Mouse (Mus musculus): ENCODE results near the gene Sfxn5. TPM values are rescaled to one million over a fixed set of nuclear protein-coding genes. Genes with fewer than 3 reads are reported as not detected.

Gene Sfxn5
- polyA plus RNA-seq, 1 experiment = 3.5 TPM

GRCm38 (mm10) chr6:85331221-85331735 is 1.9 kb downstream of the Sfxn5 start:
- H3K4me3 ChIP-seq (ENCODE audit: extremely low read depth, insufficient read depth, insufficient read length) = no peak overlapping the region
- H3K4me1 ChIP-seq (ENCODE audit: control insufficient read depth, insufficient read depth, insufficient read length) = peaks cover 3% of the 10 kb centered on the region; the same call in 1 of the 2 replicates
- peaks cover 2% of the 10 kb centered on the region; the same call in 1 of the 2 replicates for H3K27me3 ChIP-seq (ENCODE audit: control insufficient read depth, insufficient read depth, low read length)
- WGBS = 70% methylated on average over 6 of the region's 6 CpGs
- no peak for TF ChIP-seq CTCF (IDR thresholded peaks at IDR 0.05; ENCODE audit: extremely low read depth, insufficient read depth, insufficient read length, insufficient replicate concordance)
- no peak for TF ChIP-seq POLR2A (IDR thresholded peaks at IDR 0.05; ENCODE audit: low read depth, low read length)
- no peak for DNase-seq (ENCODE audit: low read depth in 1 of 2, low spot score in 2 of 2)
- no peak overlapping the region for H3K27ac ChIP-seq (ENCODE audit: insufficient read depth, low read length)
- H3K36me3 ChIP-seq (ENCODE audit: control insufficient read depth, insufficient read depth, low read length) = no peaks in the 10 kb centered on the region

- WGBS = 95% methylated on average over 4 of the region's 4 CpGs
- H3K4me3 ChIP-seq (ENCODE audit: extremely low read depth, insufficient read depth, insufficient read length) = no peak overlapping the region
- no peaks in the 10 kb centered on the region for H3K36me3 ChIP-seq (ENCODE audit: control insufficient read depth, insufficient read depth, low read length)
- H3K27ac ChIP-seq (ENCODE audit: insufficient read depth, low read length) = no peak overlapping the region
- DNase-seq (ENCODE audit: low read depth in 1 of 2, low spot score in 2 of 2) = no peak
- peaks cover 3% of the 10 kb centered on the region; the same call in 1 of the 2 replicates for H3K4me1 ChIP-seq (ENCODE audit: control insufficient read depth, insufficient read depth, insufficient read length)
- peaks cover 2% of the 10 kb centered on the region; the same call in 1 of the 2 replicates for H3K27me3 ChIP-seq (ENCODE audit: control insufficient read depth, insufficient read depth, low read length)
- TF ChIP-seq CTCF (IDR thresholded peaks at IDR 0.05; ENCODE audit: extremely low read depth, insufficient read depth, insufficient read length, insufficient replicate concordance) = no peak
- TF ChIP-seq POLR2A (IDR thresholded peaks at IDR 0.05; ENCODE audit: low read depth, low read length) = no peak
These were observed 3.5 kb downstream of the Sfxn5 start for GRCm38 (mm10) chr6:85329666-85330185.

GRCm38 (mm10) chr6:85326564-85326963 is 6.7 kb downstream of the Sfxn5 start:
- H3K36me3 ChIP-seq (ENCODE audit: control insufficient read depth, insufficient read depth, low read length) = no peaks in the 10 kb centered on the region
- no peak overlapping the region for H3K27ac ChIP-seq (ENCODE audit: insufficient read depth, low read length)
- no peak for TF ChIP-seq POLR2A (IDR thresholded peaks at IDR 0.05; ENCODE audit: low read depth, low read length)
- no peak for TF ChIP-seq CTCF (IDR thresholded peaks at IDR 0.05; ENCODE audit: extremely low read depth, insufficient read depth, insufficient read length, insufficient replicate concordance)
- 70% methylated on average over 4 of the region's 4 CpGs for WGBS
- no peaks in the 10 kb centered on the region for H3K27me3 ChIP-seq (ENCODE audit: control insufficient read depth, insufficient read depth, low read length)
- no peak overlapping the region for H3K4me3 ChIP-seq (ENCODE audit: extremely low read depth, insufficient read depth, insufficient read length)
- H3K4me1 ChIP-seq (ENCODE audit: control insufficient read depth, insufficient read depth, insufficient read length) = peaks cover 3% of the 10 kb centered on the region; the same call in 1 of the 2 replicates
- no peak for DNase-seq (ENCODE audit: low read depth in 1 of 2, low spot score in 2 of 2)

GRCm38 (mm10) chr6:85325109-85325508 is 8.1 kb downstream of the Sfxn5 start:
- Histone ChIP-seq H3K27me3 (ENCODE audit: control insufficient read depth, insufficient read depth, low read length) (no peaks in the 10 kb centered on the region), H3K36me3 (ENCODE audit: control insufficient read depth, insufficient read depth, low read length) (no peaks in the 10 kb centered on the region), H3K4me1 (ENCODE audit: control insufficient read depth, insufficient read depth, insufficient read length) (peaks cover 3% of the 10 kb centered on the region; the same call in 1 of the 2 replicates), H3K4me3 (ENCODE audit: extremely low read depth, insufficient read depth, insufficient read length) (no peak overlapping the region), H3K27ac (ENCODE audit: insufficient read depth, low read length) (no peak overlapping the region)
- 1% methylated on average over 2 of the region's 2 CpGs for WGBS
- no peak for DNase-seq (ENCODE audit: low read depth in 1 of 2, low spot score in 2 of 2)
- no peak for TF ChIP-seq POLR2A (IDR thresholded peaks at IDR 0.05; ENCODE audit: low read depth, low read length)
- TF ChIP-seq CTCF (IDR thresholded peaks at IDR 0.05; ENCODE audit: extremely low read depth, insufficient read depth, insufficient read length, insufficient replicate concordance) = no peak

- TF ChIP-seq CTCF (IDR thresholded peaks at IDR 0.05; ENCODE audit: extremely low read depth, insufficient read depth, insufficient read length, insufficient replicate concordance) = no peak
- TF ChIP-seq POLR2A (IDR thresholded peaks at IDR 0.05; ENCODE audit: low read depth, low read length) = no peak
- Histone ChIP-seq H3K27me3 (ENCODE audit: control insufficient read depth, insufficient read depth, low read length) (no peaks in the 10 kb centered on the region), H3K4me1 (ENCODE audit: control insufficient read depth, insufficient read depth, insufficient read length) (no peaks in the 10 kb centered on the region), H3K27ac (ENCODE audit: insufficient read depth, low read length) (no peak overlapping the region), H3K4me3 (ENCODE audit: extremely low read depth, insufficient read depth, insufficient read length) (no peak overlapping the region), H3K36me3 (ENCODE audit: control insufficient read depth, insufficient read depth, low read length) (no peaks in the 10 kb centered on the region)
- WGBS = 90% methylated on average over 6 of the region's 6 CpGs
- DNase-seq (ENCODE audit: low read depth in 1 of 2, low spot score in 2 of 2) = no peak
These were observed 12.8 kb downstream of the Sfxn5 start for GRCm38 (mm10) chr6:85320445-85320866.

- Histone ChIP-seq H3K4me1 (ENCODE audit: control insufficient read depth, insufficient read depth, insufficient read length) (no peaks in the 10 kb centered on the region), H3K36me3 (ENCODE audit: control insufficient read depth, insufficient read depth, low read length) (no peaks in the 10 kb centered on the region), H3K27me3 (ENCODE audit: control insufficient read depth, insufficient read depth, low read length) (no peaks in the 10 kb centered on the region), H3K27ac (ENCODE audit: insufficient read depth, low read length) (no peak overlapping the region), H3K4me3 (ENCODE audit: extremely low read depth, insufficient read depth, insufficient read length) (no peak overlapping the region)
- no peak for DNase-seq (ENCODE audit: low read depth in 1 of 2, low spot score in 2 of 2)
- WGBS = 85% methylated on average over 2 of the region's 2 CpGs
- TF ChIP-seq CTCF (IDR thresholded peaks at IDR 0.05; ENCODE audit: extremely low read depth, insufficient read depth, insufficient read length, insufficient replicate concordance) (no peak), POLR2A (IDR thresholded peaks at IDR 0.05; ENCODE audit: low read depth, low read length) (no peak)
These were observed 17.0 kb downstream of the Sfxn5 start for GRCm38 (mm10) chr6:85316211-85316610.

Measured in spleen, adult 2 months (tissue).